Mouse (Mus musculus) liver, embryonic 12.5 days (tissue): ENCODE results near the gene Utrn. TPM values are rescaled to one million over a fixed set of nuclear protein-coding genes. Genes with fewer than 3 reads are reported as not detected.

Source experiments
- ATAC-seq: fragments of 200-750 bp; cut with Nextera tagmentation; 2 replicates; pipeline ENCODE4 v1.8.0; 2017; ENCODE audit warnings: moderate number of reproducible peaks, mild to moderate bottlenecking, moderate library complexity
- H3K27ac ChIP-seq: fragments of 300-500 bp; sonication (generic); 2 replicates; pipeline ENCODE4 v1.5.1; 2016; ENCODE audit warnings: mild to moderate bottlenecking
- H3K27me3 ChIP-seq: fragments of 300-500 bp; sonication (generic); replicated peaks from 2 replicates; pipeline ENCODE4 v1.6.1; 2016; ENCODE audit warnings: mild to moderate bottlenecking, moderate library complexity
- H3K36me3 ChIP-seq: fragments of 300-500 bp; sonication (generic); 2 replicates; pipeline ENCODE4 v1.6.1; 2016; ENCODE audit warnings: mild to moderate bottlenecking, moderate library complexity
- H3K4me1 ChIP-seq: fragments of 300-500 bp; sonication (generic); 2 replicates; pipeline ENCODE4 v1.6.1; 2016
- H3K4me2 ChIP-seq: fragments of 300-500 bp; sonication (generic); 2 replicates; pipeline ENCODE4 v1.6.1; 2016; ENCODE audit warnings: mild to moderate bottlenecking, moderate library complexity
- H3K4me3 ChIP-seq: fragments of 300-500 bp; sonication (generic); 2 replicates; pipeline ENCODE4 v1.5.1; 2016; ENCODE audit warnings: mild to moderate bottlenecking, moderate library complexity
- H3K9ac ChIP-seq: fragments of 300-500 bp; sonication (generic); 2 replicates; pipeline ENCODE4 v1.6.1; 2016; ENCODE audit warnings: mild to moderate bottlenecking, moderate library complexity
- H3K9me3 ChIP-seq: fragments of 300-500 bp; sonication (generic); replicated peaks from 2 replicates; pipeline ENCODE4 v1.6.1; 2016; ENCODE audit warnings: mild to moderate bottlenecking, moderate library complexity
- WGBS: fragments of 180-500 bp; shearing (Covaris S2); methylation state at CpG from one replicate; pipeline ENCODE4 v1.1.7; 2016; ENCODE audit not compliant: insufficient replicate concordance; 5-methylcytosine and 5-hydroxymethylcytosine counted together
- polyA plus RNA-seq: library from polyadenylated mRNA; unstranded; fragments of >200 nt; fragmentation: Nextera tagmentation; extraction: Ambion mirVana; gene quantifications from 2 replicates; pipeline ENCODE4 v1.2.1, GENCODE M21; 2016

Utrn gene
- polyA plus RNA-seq, 1 experiment from 2014 or later = 14.9 TPM

DNA sequence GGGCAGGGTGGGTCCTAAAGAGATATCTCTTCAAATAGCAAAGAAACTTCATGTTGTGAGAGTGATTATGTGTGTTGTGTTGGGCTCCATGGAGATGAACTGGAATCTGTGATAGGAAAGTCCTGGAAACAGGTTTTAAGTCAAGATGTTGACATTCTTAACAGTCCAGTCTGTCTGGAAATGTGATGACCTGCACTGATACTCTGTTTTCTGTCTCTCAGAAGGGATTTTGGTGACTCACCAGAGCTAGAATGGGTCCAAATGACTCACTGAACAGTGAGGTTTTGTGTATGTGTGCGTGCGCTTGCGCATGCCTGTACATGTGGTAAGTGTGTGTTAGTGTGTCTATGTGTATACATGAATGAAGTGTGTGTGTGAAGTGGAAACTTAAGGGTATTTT lies 24.2 kb upstream of the Utrn start:
- H3K27me3 ChIP-seq = no peaks in the 10 kb centered on the region
- no peaks in the 10 kb centered on the region for H3K4me1 ChIP-seq
- no peaks in the 10 kb centered on the region for H3K9me3 ChIP-seq
- no peak overlapping the region for H3K4me2 ChIP-seq
- no peak overlapping the region for H3K27ac ChIP-seq
- WGBS = 92% methylated on average over 3 of the region's 3 CpGs
- no peaks in the 10 kb centered on the region for H3K36me3 ChIP-seq
- no peak for ATAC-seq
- no peak overlapping the region for H3K4me3 ChIP-seq
- no peak overlapping the region for H3K9ac ChIP-seq

DNA sequence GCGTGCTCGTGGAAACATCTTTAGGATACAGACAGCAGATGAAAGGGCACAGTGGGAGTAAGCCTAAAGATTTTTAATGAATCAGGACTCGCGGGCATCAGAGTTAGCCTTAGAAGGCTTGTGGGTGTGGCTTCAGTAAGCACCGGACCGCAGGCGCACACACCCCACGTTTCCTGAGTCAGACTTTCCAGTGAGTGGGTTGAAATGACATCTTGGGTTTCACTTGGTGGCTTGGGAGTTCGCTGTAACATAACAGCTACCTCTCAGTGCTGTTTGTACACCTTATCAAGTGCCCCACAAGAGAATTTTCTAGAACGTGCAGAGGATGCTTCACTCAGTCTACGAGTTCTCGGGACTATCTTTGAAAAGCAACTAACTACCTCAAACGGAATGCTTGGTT lies 19.2 kb upstream of the Utrn start:
- Histone ChIP-seq H3K27ac (no peak overlapping the region), H3K9ac (no peak overlapping the region), H3K4me3 (no peak overlapping the region), H3K4me1 (no peaks in the 10 kb centered on the region), H3K9me3 (no peaks in the 10 kb centered on the region), H3K27me3 (no peaks in the 10 kb centered on the region), H3K36me3 (no peaks in the 10 kb centered on the region), H3K4me2 (no peak overlapping the region)
- ATAC-seq = no peak
- 70% methylated on average over 13 of the region's 13 CpGs for WGBS

DNA sequence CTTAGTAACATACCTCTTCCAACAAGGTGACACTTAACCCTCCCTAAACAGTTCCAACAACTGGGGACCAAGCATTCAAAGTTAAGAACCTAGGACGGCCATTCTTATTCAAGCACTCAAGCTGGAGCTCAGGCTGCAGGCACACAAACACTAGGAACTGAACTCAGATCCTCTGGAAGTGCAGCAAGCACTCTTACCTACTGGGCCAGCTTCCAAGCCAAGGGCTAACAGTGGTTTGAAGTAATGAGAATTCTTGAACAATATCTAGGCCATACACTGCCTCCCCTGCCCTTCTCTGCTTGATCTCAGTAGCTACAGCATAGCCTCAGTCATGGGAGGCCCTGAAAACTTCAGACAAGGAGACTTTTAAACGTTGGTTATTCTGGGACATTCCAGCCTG lies 18.6 kb upstream of the Utrn start:
- Histone ChIP-seq H3K4me3 (no peak overlapping the region), H3K4me2 (no peak overlapping the region), H3K36me3 (no peaks in the 10 kb centered on the region), H3K9ac (no peak overlapping the region), H3K27ac (no peak overlapping the region), H3K9me3 (no peaks in the 10 kb centered on the region), H3K4me1 (no peaks in the 10 kb centered on the region), H3K27me3 (no peaks in the 10 kb centered on the region)
- ATAC-seq = no peak
- WGBS = 55% methylated on average over 2 of the region's 2 CpGs

DNA sequence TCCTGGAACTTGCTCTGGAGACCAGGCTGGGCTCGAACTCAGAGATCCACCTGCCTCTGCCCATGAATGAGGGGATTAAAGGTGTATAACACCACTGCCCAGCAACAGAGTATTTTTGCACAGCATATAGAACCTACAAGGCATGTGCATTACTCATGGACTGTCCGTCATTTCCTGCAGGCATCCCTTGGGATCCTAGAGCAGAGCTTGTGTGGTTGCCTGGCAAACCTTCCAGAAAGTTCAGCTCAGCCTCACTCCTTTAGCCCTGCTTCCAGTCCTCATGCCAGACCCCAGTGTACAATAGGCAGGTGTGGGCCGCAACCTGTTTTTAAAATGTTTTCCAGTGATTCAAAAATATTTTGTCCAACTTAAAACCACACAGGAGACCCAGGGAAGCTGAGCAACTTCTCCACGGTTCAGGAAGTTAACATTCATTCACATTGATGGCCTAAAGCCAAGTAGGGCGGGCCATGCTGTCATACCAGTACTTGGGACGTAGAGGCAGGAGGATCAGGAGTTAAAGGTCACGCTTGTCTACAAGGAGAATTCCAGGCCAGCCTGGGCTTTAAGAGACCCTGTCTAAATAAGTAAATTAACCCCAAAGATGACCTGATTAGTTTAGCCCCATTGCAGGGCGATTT lies 15.3 kb upstream of the Utrn start:
- WGBS = 60% methylated on average over 8 of the region's 8 CpGs

DNA sequence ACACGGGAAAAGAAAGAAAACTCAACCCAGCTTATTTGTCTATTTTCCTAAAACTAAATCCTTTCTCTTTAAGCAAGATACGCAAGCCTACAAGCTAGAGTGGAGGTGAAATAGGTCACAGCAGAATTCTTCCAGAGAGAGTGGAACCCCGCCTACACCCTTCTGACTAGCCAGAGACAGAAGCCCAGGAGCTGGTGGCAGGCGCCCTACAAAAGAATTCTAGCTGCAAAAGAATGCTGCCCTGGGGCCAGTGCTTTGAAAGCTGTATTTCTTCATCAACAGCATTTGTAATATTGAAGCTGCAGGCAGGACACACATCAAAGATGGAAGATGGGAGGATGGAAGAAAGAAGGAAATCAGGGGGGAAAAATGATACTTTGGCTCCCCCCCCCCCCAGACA lies 12.7 kb upstream of the Utrn start:
- no peak for ATAC-seq
- 74% methylated on average over 4 of the region's 4 CpGs for WGBS
- Histone ChIP-seq H3K27me3 (0 out of 2 replicates have a peak, but pooled peaks cover 2% of the 10 kb centered on the region), H3K4me2 (no peak overlapping the region), H3K9me3 (no peaks in the 10 kb centered on the region), H3K4me3 (no peak overlapping the region), H3K27ac (no peak overlapping the region), H3K36me3 (no peaks in the 10 kb centered on the region), H3K4me1 (no peaks in the 10 kb centered on the region), H3K9ac (no peak overlapping the region)

More for the DNA sequence above, 15.3 kb upstream of the Utrn start:
- Histone ChIP-seq H3K27me3 (no peaks in the 10 kb centered on the region), H3K9ac (no peak overlapping the region), H3K4me2 (no peak overlapping the region), H3K27ac (no peak overlapping the region), H3K36me3 (no peaks in the 10 kb centered on the region), H3K9me3 (no peaks in the 10 kb centered on the region), H3K4me1 (no peaks in the 10 kb centered on the region), H3K4me3 (no peak overlapping the region)
- ATAC-seq = no peak

DNA sequence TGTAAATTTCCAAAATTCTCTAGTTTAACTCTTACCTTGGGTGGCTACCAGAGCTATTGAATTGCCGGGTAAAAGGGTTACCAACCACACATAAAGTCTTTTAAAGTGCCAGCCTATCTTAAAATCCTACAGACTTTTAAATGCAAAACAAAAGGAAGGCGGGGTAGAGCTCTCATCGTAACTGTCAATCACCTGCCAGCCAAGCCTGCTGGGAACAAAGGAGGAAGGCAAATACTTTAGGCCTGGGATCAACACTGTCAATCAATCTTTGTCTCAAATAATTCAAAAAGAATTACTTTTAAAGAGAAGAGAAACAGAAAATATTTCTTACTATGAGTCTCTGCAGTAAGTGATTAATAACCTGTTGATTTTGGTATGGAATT lies 10.1 kb upstream of the Utrn start:
- ATAC-seq = no peak
- no peaks in the 10 kb centered on the region for H3K9me3 ChIP-seq
- H3K27me3 ChIP-seq = 0 out of 2 replicates have a peak, but pooled peaks cover 2% of the 10 kb centered on the region
- WGBS = 34% methylated on average over 3 of the region's 3 CpGs
- H3K27ac ChIP-seq = no peak overlapping the region
- H3K4me3 ChIP-seq = no peak overlapping the region
- no peak overlapping the region for H3K4me2 ChIP-seq
- H3K4me1 ChIP-seq = peaks cover 9% of the 10 kb centered on the region
- no peaks in the 10 kb centered on the region for H3K36me3 ChIP-seq
- H3K9ac ChIP-seq = no peak overlapping the region

DNA sequence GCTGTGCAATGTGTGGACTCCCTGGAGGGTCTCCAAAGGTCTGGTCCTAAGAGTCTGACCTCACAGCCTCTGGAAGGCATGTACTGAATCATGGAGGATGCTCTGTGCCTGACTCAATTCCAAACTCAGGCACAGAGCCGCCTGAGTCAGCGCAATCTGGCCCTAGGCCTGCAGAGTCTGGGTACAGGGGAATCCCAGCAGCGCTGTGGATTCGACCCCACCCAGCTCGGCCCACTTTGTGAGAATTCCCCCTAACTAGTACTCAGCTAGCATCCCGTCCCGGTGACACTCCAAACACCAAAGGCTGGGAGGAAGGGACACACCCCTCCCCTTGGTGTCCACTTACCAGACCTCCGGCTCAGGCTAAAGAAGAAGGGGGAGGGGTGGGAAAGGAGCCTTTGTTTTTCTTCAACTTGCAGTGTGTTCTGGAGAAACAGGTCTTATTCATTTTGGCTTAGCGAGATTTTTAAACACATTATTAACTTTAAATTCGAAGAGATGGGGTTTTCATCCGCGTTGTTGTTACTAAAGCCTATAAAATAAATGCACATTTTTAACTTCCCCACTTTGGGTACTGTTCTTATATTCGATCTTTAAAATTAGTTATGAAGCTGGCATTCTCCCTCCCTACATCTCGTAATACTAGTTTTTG lies 9.6 kb upstream of the Utrn start:
- no peak overlapping the region; the same call in 1 of the 2 replicates for H3K9ac ChIP-seq

DNA sequence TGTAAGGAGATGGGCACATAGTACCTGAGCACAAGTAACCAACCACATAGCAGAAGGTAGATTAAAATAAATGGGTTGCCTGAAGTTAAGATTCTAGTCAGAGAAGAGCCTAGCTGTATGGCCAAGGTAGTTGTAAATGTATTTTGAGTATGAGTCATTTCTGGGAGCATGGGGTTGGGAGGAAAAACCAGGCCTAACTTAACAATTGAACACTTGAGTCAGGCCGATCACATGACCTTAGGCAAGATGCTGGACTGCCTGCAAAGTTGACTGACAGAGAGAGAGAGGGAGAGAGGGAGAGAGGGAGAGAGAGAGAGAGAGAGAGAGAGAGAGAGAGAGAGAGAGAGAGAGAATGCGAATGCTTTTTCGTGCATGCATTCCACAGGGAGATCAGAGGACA lies 7.3 kb upstream of the Utrn start:
- H3K4me3 ChIP-seq = no peak overlapping the region
- no peak overlapping the region for H3K4me2 ChIP-seq
- H3K9me3 ChIP-seq = no peaks in the 10 kb centered on the region
- H3K4me1 ChIP-seq = peaks cover 10% of the 10 kb centered on the region
- no peak for ATAC-seq
- H3K27me3 ChIP-seq = 0 out of 2 replicates have a peak, but pooled peaks cover 2% of the 10 kb centered on the region
- H3K27ac ChIP-seq = no peak overlapping the region
- H3K9ac ChIP-seq = no peak overlapping the region
- no peaks in the 10 kb centered on the region for H3K36me3 ChIP-seq
- 61% methylated on average over 2 of the region's 3 CpGs for WGBS

More for the DNA sequence above, 9.6 kb upstream of the Utrn start:
- Histone ChIP-seq H3K9me3 (no peaks in the 10 kb centered on the region), H3K27me3 (0 out of 2 replicates have a peak, but pooled peaks cover 2% of the 10 kb centered on the region), H3K4me1 (peaks cover 10% of the 10 kb centered on the region), H3K4me2 (no peak overlapping the region), H3K27ac (no peak overlapping the region), H3K4me3 (no peak overlapping the region), H3K36me3 (no peaks in the 10 kb centered on the region)
- no peak for ATAC-seq
- 34% methylated on average over 14 of the region's 14 CpGs for WGBS

DNA sequence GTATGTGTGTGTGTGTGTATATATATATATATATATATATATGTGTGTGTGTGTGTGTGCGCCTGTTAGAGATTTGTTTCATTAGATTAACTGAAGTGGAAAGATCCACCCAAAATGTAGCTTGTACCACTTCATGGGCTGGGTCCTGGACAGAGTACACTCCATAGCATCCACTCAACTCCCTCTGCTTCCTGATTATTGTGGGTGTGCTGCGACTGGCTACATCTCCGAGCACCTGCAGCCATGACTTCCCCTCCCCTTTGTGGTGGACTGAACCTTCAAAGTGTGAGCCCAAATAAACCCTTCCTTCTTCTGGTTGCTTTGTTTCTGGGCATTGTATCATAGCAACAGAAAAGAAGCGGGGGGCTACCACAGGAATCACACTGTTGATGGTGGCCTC lies 6.2 kb upstream of the Utrn start:
- Histone ChIP-seq H3K9me3 (no peaks in the 10 kb centered on the region), H3K36me3 (no peaks in the 10 kb centered on the region), H3K27ac (no peak overlapping the region), H3K9ac (no peak overlapping the region), H3K4me1 (peaks cover 10% of the 10 kb centered on the region), H3K4me2 (peak overlapping the region; percentile 63), H3K4me3 (no peak overlapping the region), H3K27me3 (0 out of 2 replicates have a peak, but pooled peaks cover 2% of the 10 kb centered on the region)
- no peak for ATAC-seq
- WGBS = 66% methylated on average over 4 of the region's 4 CpGs

DNA sequence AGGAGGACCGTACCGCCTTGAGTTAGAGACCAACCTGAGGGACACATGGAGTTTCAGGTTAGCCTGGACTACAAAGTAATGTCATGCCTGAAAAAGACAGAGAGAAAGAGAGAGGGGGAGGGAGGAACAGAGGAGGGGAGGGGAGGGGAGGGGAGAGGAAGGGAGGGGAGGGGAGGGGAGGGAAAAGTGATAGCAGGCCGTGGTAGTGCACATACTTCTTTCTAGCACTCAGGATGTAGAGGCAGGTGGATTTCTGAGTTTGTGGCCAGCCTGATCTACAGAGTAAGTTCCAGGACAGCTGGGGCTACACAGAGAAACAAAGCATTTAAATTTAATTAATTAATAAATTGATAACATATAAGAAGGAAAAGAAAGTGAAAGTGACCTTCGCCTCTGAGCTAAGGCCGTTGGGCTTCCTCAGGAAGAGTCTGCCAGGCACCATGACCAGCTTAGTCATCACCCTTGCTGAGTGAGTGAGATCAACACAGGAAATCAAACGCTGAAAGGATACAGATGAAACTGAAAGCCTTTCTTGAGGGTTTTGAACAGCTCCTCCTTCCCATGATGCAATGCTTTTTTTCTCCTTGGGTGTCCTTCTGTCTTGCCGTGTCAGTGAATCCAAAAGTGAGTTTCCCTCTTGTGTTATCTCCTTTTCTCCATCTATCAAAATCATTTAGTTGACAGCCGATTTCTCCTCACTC lies 5.6 kb upstream of the Utrn start:
- H3K27me3 ChIP-seq = 0 out of 2 replicates have a peak, but pooled peaks cover 2% of the 10 kb centered on the region
- H3K4me2 ChIP-seq = peak overlapping the region; percentile 63
- ATAC-seq = peak; percentile 60
- peak overlapping the region; percentile 49; the same call in 1 of the 2 replicates for H3K27ac ChIP-seq
- 0 out of 2 replicates have a peak overlapping the region, but pooled peaks have one; percentile 27 for H3K9ac ChIP-seq
- H3K36me3 ChIP-seq = no peaks in the 10 kb centered on the region
- WGBS = 27% methylated on average over 8 of the region's 8 CpGs
- peak overlapping the region; percentile 45 for H3K4me3 ChIP-seq
- peaks cover 10% of the 10 kb centered on the region for H3K4me1 ChIP-seq
- no peaks in the 10 kb centered on the region for H3K9me3 ChIP-seq

DNA sequence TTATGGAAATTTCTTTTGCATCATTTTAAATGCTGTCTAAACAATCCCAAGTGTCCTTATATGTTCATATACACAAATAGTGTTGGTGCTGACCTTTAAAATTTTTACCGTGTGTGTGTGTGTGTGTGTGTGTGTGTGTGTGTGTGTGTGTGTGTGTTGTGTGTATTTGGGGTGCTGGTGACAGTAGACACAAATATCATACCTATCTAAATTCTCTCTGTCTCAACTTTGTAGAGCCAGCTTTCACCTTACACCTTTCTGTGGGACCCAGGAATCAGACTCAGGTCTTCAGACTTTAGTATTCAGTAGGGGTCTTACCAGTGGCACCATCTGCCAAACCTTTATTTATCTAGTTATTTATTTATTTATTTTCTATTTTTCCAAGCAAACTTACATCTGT lies 681 bp upstream of the Utrn start:
- H3K4me2 ChIP-seq = peak overlapping the region; percentile 89
- peak overlapping the region; percentile 74 for H3K4me3 ChIP-seq
- H3K4me1 ChIP-seq = peaks cover 35% of the 10 kb centered on the region
- H3K27ac ChIP-seq = no peak overlapping the region; the same call in 1 of the 2 replicates
- 35% methylated on average over 1 of the region's 1 CpGs for WGBS
- no peak for ATAC-seq
- H3K27me3 ChIP-seq = no peaks in the 10 kb centered on the region; the same call in 1 of the 2 replicates
- no peaks in the 10 kb centered on the region for H3K9me3 ChIP-seq
- no peaks in the 10 kb centered on the region for H3K36me3 ChIP-seq
- no peak overlapping the region for H3K9ac ChIP-seq
